Mouse (Mus musculus) neural tube, embryonic 15.5 days (tissue): ENCODE results near the gene 4930539E08Rik. TPM values are rescaled to one million over a fixed set of nuclear protein-coding genes. Genes with fewer than 3 reads are reported as not detected.

Experiments
- ATAC-seq: fragments of 200-750 bp; cut with Nextera tagmentation; 2 replicates; pipeline ENCODE4 v1.8.0; 2017; ENCODE audit warnings: mild to moderate bottlenecking, moderate TSS enrichment, moderate library complexity; ENCODE audit not compliant: low FRiP score
- H3K27ac ChIP-seq: fragments of 300-500 bp; sonication (generic); replicated peaks from 2 replicates; pipeline ENCODE4 v1.5.1; 2015; ENCODE audit warnings: mild to moderate bottlenecking, inconsistent platforms
- H3K27me3 ChIP-seq: fragments of 300-500 bp; sonication (generic); replicated peaks from 2 replicates; pipeline ENCODE4 v1.6.1; 2015; ENCODE audit warnings: inconsistent platforms
- H3K36me3 ChIP-seq: fragments of 300-500 bp; sonication (generic); 2 replicates; pipeline ENCODE4 v1.6.1; 2015; ENCODE audit warnings: inconsistent platforms
- H3K4me1 ChIP-seq: fragments of 300-500 bp; sonication (generic); 2 replicates; pipeline ENCODE4 v1.6.1; 2015; ENCODE audit warnings: inconsistent platforms
- H3K4me2 ChIP-seq: fragments of 300-500 bp; sonication (generic); 2 replicates; pipeline ENCODE4 v1.6.1; 2015; ENCODE audit warnings: inconsistent platforms, mild to moderate bottlenecking, moderate library complexity
- H3K4me3 ChIP-seq: fragments of 300-500 bp; sonication (generic); replicated peaks from 2 replicates; pipeline ENCODE4 v1.5.1; 2015; ENCODE audit warnings: mild to moderate bottlenecking, inconsistent platforms
- H3K9ac ChIP-seq: fragments of 300-500 bp; sonication (generic); replicated peaks from 2 replicates; pipeline ENCODE4 v1.6.1; 2015; ENCODE audit warnings: mild to moderate bottlenecking, inconsistent platforms
- H3K9me3 ChIP-seq: fragments of 300-500 bp; sonication (generic); replicated peaks from 2 replicates; pipeline ENCODE4 v1.6.1; 2016; ENCODE audit warnings: inconsistent platforms
- WGBS: fragments of 180-500 bp; shearing (Covaris S2); methylation state at CpG from one replicate; pipeline ENCODE4 v1.1.7; 2015; ENCODE audit warnings: mixed read lengths; 5-methylcytosine and 5-hydroxymethylcytosine counted together
- polyA plus RNA-seq: library from polyadenylated mRNA; unstranded; fragments of >200 nt; fragmentation: Nextera tagmentation; extraction: Ambion mirVana; gene quantifications from 2 replicates; pipeline ENCODE4 v1.2.1, GENCODE M21; 2015

The 4930539E08Rik gene
- polyA plus RNA-seq, 1 experiment from 2014 or later = 1.1 TPM

DNA sequence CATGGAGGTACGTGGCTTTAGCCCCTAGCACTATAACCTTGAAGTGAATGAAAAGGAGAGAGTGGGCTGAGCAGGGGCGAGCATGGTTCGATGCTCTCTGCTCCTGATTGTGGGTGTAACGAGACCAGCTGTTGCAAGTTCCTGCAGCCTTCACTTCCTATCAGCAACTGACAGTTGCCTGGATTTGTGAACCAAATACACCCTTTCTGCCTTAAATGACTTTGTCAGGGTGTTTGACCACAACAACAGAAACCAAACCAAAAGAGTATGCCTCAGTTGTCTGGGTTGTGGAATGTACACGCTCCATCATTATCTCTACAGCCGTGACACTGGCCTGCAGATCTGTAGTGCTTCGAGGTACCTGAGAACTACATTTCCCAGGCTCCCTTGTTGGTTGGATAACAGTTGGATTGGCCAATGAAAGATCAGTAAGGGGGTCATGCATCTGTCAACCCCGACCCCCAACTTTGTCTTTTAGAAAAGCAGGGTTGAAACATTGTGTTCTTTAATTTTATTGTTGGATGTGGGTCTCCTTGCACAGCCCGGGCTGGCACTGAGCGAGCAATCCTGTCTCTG, 31.1 kb downstream of the 4930539E08Rik start:
- H3K9me3 ChIP-seq = no peaks in the 10 kb centered on the region; the same call in 1 of the 2 replicates
- 0 out of 2 replicates have a peak, but pooled peaks cover 4% of the 10 kb centered on the region for H3K27me3 ChIP-seq
- H3K4me3 ChIP-seq = no peak overlapping the region
- no peak overlapping the region for H3K27ac ChIP-seq
- peaks cover 8% of the 10 kb centered on the region for H3K4me1 ChIP-seq
- H3K4me2 ChIP-seq = no peak overlapping the region
- H3K9ac ChIP-seq = no peak overlapping the region
- no peak for ATAC-seq
- 74% methylated on average over 10 of the region's 10 CpGs for WGBS
- no peaks in the 10 kb centered on the region for H3K36me3 ChIP-seq

DNA sequence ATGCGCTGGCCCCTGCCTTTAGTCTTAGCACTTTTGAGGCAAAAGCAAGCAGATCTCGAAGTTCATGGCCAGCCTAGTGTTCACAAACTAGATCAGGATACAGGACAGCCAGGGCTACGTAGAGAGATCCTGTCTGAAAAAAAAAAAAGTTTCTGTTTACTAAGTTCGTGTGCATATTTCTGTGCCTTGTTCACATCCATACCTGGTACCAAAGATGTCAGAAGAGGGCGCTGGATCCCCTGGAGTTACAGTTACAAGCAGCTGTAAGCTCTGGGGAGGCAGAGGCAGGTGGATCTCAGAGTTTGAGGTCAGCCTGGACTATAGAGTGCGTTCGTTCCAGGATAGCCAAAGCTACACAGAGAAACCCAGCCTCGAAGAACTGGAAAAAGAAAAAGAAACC, 32.3 kb downstream of the 4930539E08Rik start:
- H3K36me3 ChIP-seq = no peaks in the 10 kb centered on the region
- H3K27ac ChIP-seq = no peak overlapping the region
- WGBS = 60% methylated on average over 8 of the region's 8 CpGs
- 0 out of 2 replicates have a peak, but pooled peaks cover 4% of the 10 kb centered on the region for H3K27me3 ChIP-seq
- H3K4me1 ChIP-seq = peaks cover 8% of the 10 kb centered on the region
- no peak for ATAC-seq
- H3K9me3 ChIP-seq = no peaks in the 10 kb centered on the region
- H3K4me3 ChIP-seq = no peak overlapping the region
- H3K4me2 ChIP-seq = peak overlapping the region; percentile 46; the same call in 1 of the 2 replicates
- no peak overlapping the region for H3K9ac ChIP-seq

DNA sequence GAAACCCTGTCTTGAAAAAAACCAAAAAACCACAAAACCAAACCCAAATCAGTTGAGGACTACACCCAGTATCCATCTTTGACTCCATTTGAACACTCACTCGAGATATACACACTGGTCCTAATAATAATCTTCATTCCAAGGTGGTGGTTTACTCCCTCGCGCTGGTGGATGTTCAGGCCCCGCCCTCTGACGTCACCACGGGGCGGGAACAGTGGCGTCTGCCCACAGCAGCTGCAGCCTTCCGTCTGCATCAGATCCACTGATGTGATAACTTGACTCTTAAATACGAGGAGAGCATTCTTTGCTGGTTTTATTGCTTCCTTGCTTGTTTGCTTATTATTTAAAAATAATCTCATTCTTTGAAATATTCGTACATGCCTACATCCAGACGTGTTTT, 32.8 kb downstream of the 4930539E08Rik start:
- Histone ChIP-seq H3K27me3 (0 out of 2 replicates have a peak, but pooled peaks cover 4% of the 10 kb centered on the region), H3K4me2 (peak overlapping the region; percentile 46), H3K9ac (no peak overlapping the region), H3K9me3 (no peaks in the 10 kb centered on the region), H3K4me1 (peaks cover 8% of the 10 kb centered on the region), H3K27ac (0 out of 2 replicates have a peak overlapping the region, but pooled peaks have one; percentile 5), H3K4me3 (peak overlapping the region; percentile 19), H3K36me3 (no peaks in the 10 kb centered on the region)
- ATAC-seq = no peak
- WGBS = 4% methylated on average over 12 of the region's 12 CpGs

DNA sequence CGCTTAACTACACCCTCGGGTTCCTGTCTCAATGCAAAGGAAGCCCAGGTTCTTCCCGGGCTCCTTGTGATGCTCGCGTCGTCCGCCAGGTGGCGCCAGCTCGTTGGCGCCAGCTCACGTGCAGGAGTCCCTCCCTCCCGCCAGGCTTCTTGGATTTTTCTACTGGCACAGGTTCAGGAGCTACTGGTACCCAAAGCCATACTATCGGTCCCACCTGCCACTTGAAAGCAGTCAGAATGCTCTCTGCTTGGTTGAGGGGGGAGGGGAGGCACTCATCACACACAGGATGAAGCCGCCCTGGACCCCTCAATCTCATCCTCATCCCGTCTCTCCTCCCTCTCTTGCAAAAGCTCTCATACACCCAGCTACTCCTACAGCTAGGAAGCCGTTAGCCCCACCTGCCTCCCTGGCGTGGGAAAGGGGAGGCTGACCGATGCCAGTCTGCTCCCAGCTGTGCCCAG, 35.2 kb downstream of the 4930539E08Rik start:
- H3K9ac ChIP-seq = no peak overlapping the region

DNA sequence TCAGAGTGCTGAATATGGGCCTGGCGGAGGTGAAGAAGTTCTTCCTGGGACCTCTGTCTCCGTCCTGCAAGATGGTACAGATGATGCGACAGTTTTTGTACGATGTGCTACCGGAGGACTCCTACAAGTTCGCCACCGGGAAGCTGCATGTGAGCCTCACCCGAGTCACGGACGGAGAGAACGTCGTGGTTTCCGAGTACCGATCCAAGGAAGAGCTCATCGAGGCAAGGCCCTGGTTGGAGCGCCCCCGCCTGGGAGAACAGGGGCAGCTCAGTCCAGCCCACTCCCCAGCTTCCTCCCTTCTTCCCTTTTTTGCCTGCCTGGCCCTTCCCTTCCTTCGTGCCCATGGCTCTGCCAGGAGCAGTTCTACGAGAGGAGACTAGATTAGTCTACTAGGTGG, 38.3 kb downstream of the 4930539E08Rik start:
- 18% methylated on average over 19 of the region's 19 CpGs for whole genome bisulfite sequencing
- H3K4me1 ChIP-seq = peaks cover 5% of the 10 kb centered on the region
- H3K27ac ChIP-seq = no peak overlapping the region
- H3K9ac ChIP-seq = no peak overlapping the region
- no peaks in the 10 kb centered on the region for H3K9me3 ChIP-seq
- H3K4me2 ChIP-seq = peak overlapping the region; percentile 17; the same call in 1 of the 2 replicates
- no peaks in the 10 kb centered on the region for H3K36me3 ChIP-seq
- no peak for ATAC-seq
- H3K27me3 ChIP-seq = 0 out of 2 replicates have a peak, but pooled peaks cover 4% of the 10 kb centered on the region
- no peak overlapping the region for H3K4me3 ChIP-seq

More for the DNA sequence above, 35.2 kb downstream of the 4930539E08Rik start:
- Histone ChIP-seq H3K4me3 (no peak overlapping the region), H3K27ac (no peak overlapping the region), H3K9me3 (no peaks in the 10 kb centered on the region), H3K27me3 (0 out of 2 replicates have a peak, but pooled peaks cover 4% of the 10 kb centered on the region), H3K4me1 (peaks cover 8% of the 10 kb centered on the region), H3K4me2 (peak overlapping the region; percentile 45), H3K36me3 (no peaks in the 10 kb centered on the region)
- peak; percentile 42; the same call in 1 of the 2 replicates for ATAC-seq
- 4% methylated on average over 18 of the region's 18 CpGs for WGBS

DNA sequence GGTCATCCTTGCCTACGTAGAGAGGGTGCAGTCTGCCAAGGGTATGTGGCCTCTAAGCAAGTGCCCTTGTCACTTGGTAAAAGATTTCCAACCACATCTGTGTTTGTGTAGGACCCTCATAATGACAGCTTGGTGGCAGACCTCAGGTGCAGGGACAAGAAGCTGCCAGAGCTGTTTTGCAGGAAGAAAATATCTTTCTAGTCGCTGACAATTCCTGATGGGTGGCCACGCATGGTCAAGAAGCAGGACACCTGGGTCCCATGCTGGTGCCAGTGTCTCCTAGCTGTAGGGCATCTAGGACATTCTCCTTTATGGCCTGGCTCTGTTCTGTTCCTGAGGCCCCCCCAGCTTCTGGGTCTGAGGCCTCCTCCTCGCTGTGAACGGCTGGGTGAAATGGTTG, 38.8 kb downstream of the 4930539E08Rik start:
- no peak overlapping the region for H3K9ac ChIP-seq
- H3K4me1 ChIP-seq = peaks cover 5% of the 10 kb centered on the region
- H3K27me3 ChIP-seq = 0 out of 2 replicates have a peak, but pooled peaks cover 4% of the 10 kb centered on the region
- ATAC-seq = no peak
- H3K36me3 ChIP-seq = no peaks in the 10 kb centered on the region
- H3K4me2 ChIP-seq = no peak overlapping the region
- no peak overlapping the region for H3K27ac ChIP-seq
- no peak overlapping the region for H3K4me3 ChIP-seq
- no peaks in the 10 kb centered on the region for H3K9me3 ChIP-seq
- 61% methylated on average over 5 of the region's 5 CpGs for WGBS

DNA sequence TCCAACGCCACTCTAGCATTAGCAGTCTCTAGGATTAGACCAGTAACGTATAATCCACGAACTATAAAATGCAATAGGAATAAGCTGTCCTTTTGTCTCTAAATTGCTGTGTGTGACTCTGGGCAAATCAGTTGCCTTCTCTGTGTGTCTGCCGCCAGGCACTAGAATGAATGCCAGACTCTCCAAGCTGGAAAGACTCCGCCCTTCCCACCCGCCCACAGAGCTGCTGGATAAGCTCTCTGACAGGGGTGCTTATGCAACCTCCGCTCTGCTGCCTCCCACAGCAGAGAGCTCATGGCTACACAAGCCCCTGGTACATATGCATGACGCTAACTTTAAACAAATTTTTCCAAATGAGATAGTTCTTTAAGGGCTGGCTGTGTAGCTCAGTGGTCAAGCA, 39.8 kb downstream of the 4930539E08Rik start:
- ATAC-seq = no peak
- Histone ChIP-seq H3K9me3 (no peaks in the 10 kb centered on the region), H3K36me3 (no peaks in the 10 kb centered on the region), H3K27ac (no peak overlapping the region), H3K27me3 (no peaks in the 10 kb centered on the region), H3K9ac (no peak overlapping the region), H3K4me3 (no peak overlapping the region), H3K4me2 (no peak overlapping the region), H3K4me1 (peaks cover 11% of the 10 kb centered on the region)
- WGBS = 54% methylated on average over 8 of the region's 8 CpGs

DNA sequence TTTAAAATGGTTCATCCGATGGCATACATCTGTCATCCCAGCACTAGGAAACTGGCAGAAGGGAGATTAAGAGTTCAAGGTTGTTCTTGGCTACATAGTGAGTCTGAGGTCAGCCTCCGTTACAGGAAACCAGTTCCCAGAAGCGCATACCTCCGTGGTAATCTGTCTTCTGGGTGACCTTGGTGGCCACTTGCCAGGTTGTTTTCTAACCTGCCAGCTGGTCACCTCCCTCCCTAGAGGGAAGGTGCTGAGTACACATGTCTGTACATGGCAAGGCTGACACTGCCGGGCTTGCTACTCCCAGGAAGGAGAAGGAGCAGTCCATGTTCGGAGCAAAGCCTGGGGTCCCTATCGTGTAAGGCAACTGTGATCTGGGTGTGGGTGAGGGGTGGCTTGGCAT, 40.3 kb downstream of the 4930539E08Rik start:
- no peak for ATAC-seq

DNA sequence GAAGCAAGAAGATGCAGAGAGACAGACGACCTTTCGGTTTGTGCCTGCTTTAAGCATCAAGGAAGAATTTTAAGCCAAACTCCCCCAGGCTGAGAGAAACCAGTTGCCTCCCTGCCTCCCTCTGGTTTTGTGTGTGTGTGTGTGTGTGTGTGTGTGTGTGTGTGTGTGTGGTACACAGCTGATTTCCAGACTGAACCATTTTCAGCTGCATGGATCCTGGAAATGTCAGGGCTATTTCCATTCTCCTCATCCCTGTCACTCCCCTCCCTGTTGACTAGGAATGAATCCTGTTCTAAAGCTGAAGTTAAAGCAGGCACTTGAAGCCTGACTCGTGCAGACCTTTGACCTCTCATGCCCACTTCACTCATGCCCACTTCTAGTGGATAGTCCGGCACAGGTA, 40.9 kb downstream of the 4930539E08Rik start:
- no peak overlapping the region for H3K4me2 ChIP-seq
- WGBS = 89% methylated on average over 4 of the region's 4 CpGs
- no peak for ATAC-seq
- no peak overlapping the region for H3K27ac ChIP-seq
- H3K36me3 ChIP-seq = no peaks in the 10 kb centered on the region
- no peaks in the 10 kb centered on the region for H3K27me3 ChIP-seq
- peaks cover 17% of the 10 kb centered on the region for H3K4me1 ChIP-seq
- no peaks in the 10 kb centered on the region for H3K9me3 ChIP-seq
- H3K4me3 ChIP-seq = no peak overlapping the region
- no peak overlapping the region for H3K9ac ChIP-seq

More for the DNA sequence above, 40.3 kb downstream of the 4930539E08Rik start:
- H3K9me3 ChIP-seq = no peaks in the 10 kb centered on the region
- no peaks in the 10 kb centered on the region for H3K36me3 ChIP-seq
- H3K4me3 ChIP-seq = no peak overlapping the region
- 69% methylated on average over 7 of the region's 7 CpGs for WGBS
- H3K27ac ChIP-seq = no peak overlapping the region
- H3K27me3 ChIP-seq = no peaks in the 10 kb centered on the region
- H3K9ac ChIP-seq = no peak overlapping the region
- peaks cover 11% of the 10 kb centered on the region for H3K4me1 ChIP-seq
- no peak overlapping the region for H3K4me2 ChIP-seq

DNA sequence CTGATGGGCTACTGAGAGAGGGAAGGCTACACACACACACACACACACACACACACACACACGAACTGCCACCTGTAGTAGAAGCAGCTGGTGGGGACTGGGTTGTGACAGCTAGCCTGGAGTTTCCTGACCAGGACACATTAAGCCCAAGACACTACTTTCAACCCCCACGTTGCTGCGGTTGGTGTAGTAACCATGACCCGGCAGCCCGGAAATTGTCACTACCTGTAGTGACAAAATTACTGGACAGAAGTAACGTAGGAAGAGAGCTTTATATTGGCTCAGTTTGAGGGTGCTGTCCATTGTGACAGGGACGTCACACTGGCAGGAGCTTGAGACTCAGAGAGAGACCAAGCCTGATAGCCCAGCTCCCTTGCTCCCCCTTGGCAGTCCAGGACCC, 42.8 kb downstream of the 4930539E08Rik start:
- Histone ChIP-seq H3K36me3 (no peaks in the 10 kb centered on the region), H3K4me2 (no peak overlapping the region), H3K9ac (no peak overlapping the region), H3K4me3 (no peak overlapping the region), H3K27me3 (no peaks in the 10 kb centered on the region), H3K4me1 (peaks cover 23% of the 10 kb centered on the region), H3K27ac (no peak overlapping the region), H3K9me3 (no peaks in the 10 kb centered on the region)
- 84% methylated on average over 7 of the region's 7 CpGs for WGBS
- no peak for ATAC-seq

DNA sequence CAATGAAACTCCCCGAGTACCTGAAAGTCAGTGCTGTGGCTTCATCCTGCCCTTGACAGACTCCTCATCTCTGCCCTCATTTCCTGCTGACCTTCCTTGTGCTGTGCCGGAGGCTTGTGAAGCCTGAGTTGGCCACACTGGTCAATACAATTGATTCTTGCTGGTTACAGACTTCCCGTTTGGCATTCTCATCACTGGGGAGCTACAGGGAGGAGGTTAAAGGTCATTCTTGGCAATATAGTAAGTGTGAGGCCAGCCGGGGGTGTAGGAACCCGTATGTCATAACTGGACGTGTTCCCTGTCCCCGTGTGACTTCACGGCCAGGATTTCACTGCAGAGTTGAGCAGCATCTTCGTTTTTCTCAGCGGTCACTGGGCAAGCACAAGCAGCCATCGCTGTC, 43.3 kb downstream of the 4930539E08Rik start:
- no peak overlapping the region for H3K9ac ChIP-seq
- no peak for ATAC-seq
- peaks cover 23% of the 10 kb centered on the region for H3K4me1 ChIP-seq
- H3K4me2 ChIP-seq = no peak overlapping the region
- H3K27ac ChIP-seq = no peak overlapping the region
- no peak overlapping the region for H3K4me3 ChIP-seq
- no peaks in the 10 kb centered on the region for H3K36me3 ChIP-seq
- H3K27me3 ChIP-seq = no peaks in the 10 kb centered on the region
- WGBS = 76% methylated on average over 11 of the region's 11 CpGs
- H3K9me3 ChIP-seq = no peaks in the 10 kb centered on the region

DNA sequence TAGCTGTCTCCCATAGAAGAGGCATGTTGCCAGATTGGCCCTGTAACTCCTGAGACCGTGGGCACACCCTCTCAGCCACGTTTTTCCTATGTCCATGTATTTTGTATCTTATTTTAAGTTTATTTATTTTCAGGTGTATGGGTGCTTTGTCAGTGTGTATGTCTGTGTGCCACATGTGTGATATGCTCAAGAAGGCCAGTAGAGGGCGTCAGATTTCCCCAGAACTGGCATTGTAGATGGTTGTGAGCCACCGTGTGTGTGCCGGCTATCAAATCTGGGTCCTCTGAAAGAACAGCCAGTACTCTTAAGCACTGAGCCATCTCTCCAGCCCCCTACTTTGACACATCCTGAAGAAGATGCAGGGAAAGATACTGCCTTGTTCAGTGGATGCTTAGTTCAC, 44.7 kb downstream of the 4930539E08Rik start:
- Histone ChIP-seq H3K4me2 (no peak overlapping the region), H3K4me3 (no peak overlapping the region), H3K36me3 (no peaks in the 10 kb centered on the region), H3K9me3 (no peaks in the 10 kb centered on the region), H3K4me1 (peaks cover 23% of the 10 kb centered on the region), H3K27me3 (no peaks in the 10 kb centered on the region), H3K9ac (no peak overlapping the region), H3K27ac (peak overlapping the region; percentile 87)
- no peak for ATAC-seq
- WGBS = 69% methylated on average over 5 of the region's 5 CpGs
